Mouse (Mus musculus): Measurements from ENCODE around the gene Jak3. TPM values are rescaled to one million over a fixed set of nuclear protein-coding genes. Genes with fewer than 3 reads are reported as not detected.
"Not testable (repeated sequence)": the region's sequence is repeated elsewhere in the genome, so short reads cannot be mapped to it uniquely, and the experiment has no call there.

Gene Jak3
- polyA plus RNA-seq, 1 experiment = not detected

DNA sequence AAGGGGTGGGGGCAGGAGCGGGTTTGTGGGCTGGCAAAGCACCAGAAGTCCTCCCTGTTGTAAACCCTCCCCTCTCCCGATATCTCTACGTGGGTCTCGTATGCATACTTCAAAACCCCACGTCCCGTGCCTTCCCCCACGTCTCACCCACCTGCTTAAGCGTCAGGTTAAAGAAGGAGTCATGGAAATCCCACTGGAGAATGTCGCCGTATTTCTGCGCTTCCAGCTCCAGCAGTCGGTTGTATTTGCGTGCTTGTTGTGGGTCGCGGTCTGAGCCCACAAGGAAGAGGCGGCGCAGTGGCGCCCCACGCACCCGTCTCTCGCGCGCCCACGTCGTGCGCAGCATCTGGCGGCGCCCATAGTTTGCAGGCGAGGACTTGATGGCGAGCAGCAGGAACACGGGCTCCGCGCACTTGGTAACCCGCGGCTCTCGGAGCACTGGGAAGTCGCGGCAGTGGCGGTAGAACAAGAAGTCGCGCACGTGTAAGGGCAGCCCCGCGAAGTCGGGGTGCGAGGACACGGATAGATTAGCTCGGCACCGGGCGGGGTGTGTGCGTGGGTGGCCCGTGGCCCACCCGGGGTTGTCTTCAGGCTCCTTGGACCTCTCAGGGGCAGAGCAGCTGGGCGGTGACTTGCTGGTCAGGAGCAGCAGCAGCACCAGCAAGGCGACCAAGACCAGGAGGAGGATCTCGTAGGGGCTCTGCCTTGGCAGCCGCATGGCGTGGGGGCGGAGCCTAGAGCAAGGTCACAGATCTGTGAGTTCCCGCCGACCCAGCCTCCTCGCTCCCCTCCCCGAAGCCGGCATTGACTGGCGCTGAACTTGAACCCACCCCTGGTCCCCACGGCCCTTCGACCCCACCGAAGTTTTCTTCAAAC is 17.3 kb downstream of the Jak3 start:
- Histone ChIP-seq H3K4me1 (ENCODE audit: control insufficient read depth, insufficient read depth, low read length) (peaks cover 13% of the 10 kb centered on the region), H3K27ac (ENCODE audit: insufficient read depth, low read depth, low read length) (no peak overlapping the region), H3K4me3 (ENCODE audit: insufficient read depth, low read depth, low read length) (peak overlapping the region; percentile 6)
- 9% methylated on average over 68 of the region's 68 CpGs for WGBS
- TF ChIP-seq CTCF (IDR thresholded peaks at IDR 0.05; ENCODE audit: insufficient read depth, low read depth, low read length) = no peak
- TF ChIP-seq POLR2A (IDR thresholded peaks at IDR 0.05; ENCODE audit: insufficient read depth, low read depth, low read length) = no peak

DNA sequence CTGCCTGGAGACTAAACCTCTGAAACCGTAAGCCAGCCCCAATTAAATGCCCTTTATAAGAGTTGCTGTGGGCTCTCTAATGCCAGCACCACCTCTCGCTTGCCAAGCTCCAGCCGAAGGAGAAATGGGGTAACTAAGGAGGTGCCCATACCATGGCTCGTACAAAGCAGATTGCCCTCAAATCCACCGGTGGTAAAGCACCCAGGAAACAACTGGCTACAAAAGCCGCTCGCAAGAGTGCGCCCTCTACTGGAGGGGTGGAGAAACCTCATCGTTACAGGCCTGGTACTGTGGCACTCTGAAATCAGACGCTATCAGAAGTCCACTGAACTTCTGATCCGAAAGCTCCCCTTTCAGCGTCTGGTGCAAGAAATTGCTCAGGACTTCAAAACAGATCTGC is 19.4 kb downstream of the Jak3 start:
- 61% methylated on average over 12 of the region's 12 CpGs for WGBS
- not testable (repeated sequence) for H3K4me3 ChIP-seq (ENCODE audit: insufficient read depth, low read depth, low read length); H3K27ac ChIP-seq (ENCODE audit: insufficient read depth, low read depth, low read length)
- H3K4me1 ChIP-seq (ENCODE audit: control insufficient read depth, insufficient read depth, low read length) = peaks cover 12% of the 10 kb centered on the region
- TF ChIP-seq CTCF (IDR thresholded peaks at IDR 0.05; ENCODE audit: insufficient read depth, low read depth, low read length) = 0 out of 2 replicates have a peak, but pooled peaks have one; percentile 13

- H3K4me3 ChIP-seq (ENCODE audit: insufficient read depth, low read depth, low read length) = no peak overlapping the region; the same call in 1 of the 2 replicates
- 22% methylated on average over 29 of the region's 29 CpGs for WGBS
- no peak overlapping the region for H3K27ac ChIP-seq (ENCODE audit: insufficient read depth, low read depth, low read length)
- TF ChIP-seq POLR2A (IDR thresholded peaks at IDR 0.05; ENCODE audit: insufficient read depth, low read depth, low read length) (no peak), CTCF (IDR thresholded peaks at IDR 0.05; ENCODE audit: insufficient read depth, low read depth, low read length) (no peak)
- peaks cover 16% of the 10 kb centered on the region for H3K4me1 ChIP-seq (ENCODE audit: control insufficient read depth, insufficient read depth, low read length)
These were observed 24.6 kb downstream of the Jak3 start for GRCm38 (mm10) chr8:71700493-71701269.

- H3K4me1 ChIP-seq (ENCODE audit: control insufficient read depth, insufficient read depth, low read length) = peaks cover 16% of the 10 kb centered on the region
- no peak within 1 kb of the TSS for H3K27ac ChIP-seq (ENCODE audit: insufficient read depth, low read depth, low read length)
- no peak for TF ChIP-seq POLR2A (IDR thresholded peaks at IDR 0.05; ENCODE audit: insufficient read depth, low read depth, low read length)
- TF ChIP-seq CTCF (IDR thresholded peaks at IDR 0.05; ENCODE audit: insufficient read depth, low read depth, low read length) = no peak
- H3K4me3 ChIP-seq (ENCODE audit: insufficient read depth, low read depth, low read length) = peak within 1 kb of the TSS; percentile 11; the same call in 1 of the 2 replicates
- WGBS = 17% methylated on average over 33 of the region's 34 CpGs
These were observed 25.5 kb downstream of the Jak3 start, which contains the start of gene B3gnt3 for GRCm38 (mm10) chr8:71701414-71702086. B3gnt3 (minus strand) TSS chr8:71701789.

DNA sequence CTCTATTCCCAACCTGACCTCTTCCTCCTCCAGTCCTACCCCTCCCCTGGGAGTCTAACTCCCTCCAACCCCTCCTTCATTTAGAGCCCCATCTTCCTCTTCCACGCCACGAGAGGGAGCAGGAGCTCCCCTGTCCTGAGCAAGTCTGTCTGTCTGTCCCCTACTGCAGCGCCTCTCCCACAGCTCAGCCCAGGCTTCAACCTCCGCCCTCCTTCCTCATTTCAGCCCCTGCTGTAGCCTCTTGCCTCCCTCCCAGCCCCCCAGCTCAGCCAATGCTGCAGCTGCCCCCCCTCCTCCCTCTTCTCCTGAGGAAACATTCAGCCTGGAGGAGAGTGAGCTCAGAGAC is 26.0 kb downstream of the Jak3 start:
- Histone ChIP-seq H3K4me1 (ENCODE audit: control insufficient read depth, insufficient read depth, low read length) (peaks cover 16% of the 10 kb centered on the region), H3K4me3 (ENCODE audit: insufficient read depth, low read depth, low read length) (no peak overlapping the region), H3K27ac (ENCODE audit: insufficient read depth, low read depth, low read length) (no peak overlapping the region)
- TF ChIP-seq CTCF (IDR thresholded peaks at IDR 0.05; ENCODE audit: insufficient read depth, low read depth, low read length) (no peak), POLR2A (IDR thresholded peaks at IDR 0.05; ENCODE audit: insufficient read depth, low read depth, low read length) (no peak)
- 37% methylated on average over 4 of the region's 4 CpGs for WGBS

GRCm38 (mm10) chr8:71702923-71703322 is 26.8 kb downstream of the Jak3 start:
- TF ChIP-seq POLR2A (IDR thresholded peaks at IDR 0.05; ENCODE audit: insufficient read depth, low read depth, low read length) = no peak
- no peak for TF ChIP-seq CTCF (IDR thresholded peaks at IDR 0.05; ENCODE audit: insufficient read depth, low read depth, low read length)
- H3K4me1 ChIP-seq (ENCODE audit: control insufficient read depth, insufficient read depth, low read length) = peaks cover 16% of the 10 kb centered on the region
- 83% methylated on average over 3 of the region's 3 CpGs for WGBS

GRCm38 (mm10) chr8:71703400-71703799 is 27.3 kb downstream of the Jak3 start:
- not testable (repeated sequence) for H3K4me3 ChIP-seq (ENCODE audit: insufficient read depth, low read depth, low read length); H3K27ac ChIP-seq (ENCODE audit: insufficient read depth, low read depth, low read length)
- H3K4me1 ChIP-seq (ENCODE audit: control insufficient read depth, insufficient read depth, low read length) = peaks cover 16% of the 10 kb centered on the region

More at GRCm38 (mm10) chr8:71702923-71703322, 26.8 kb downstream of the Jak3 start:
- Histone ChIP-seq H3K4me3 (ENCODE audit: insufficient read depth, low read depth, low read length) (no peak overlapping the region), H3K27ac (ENCODE audit: insufficient read depth, low read depth, low read length) (no peak overlapping the region)

DNA sequence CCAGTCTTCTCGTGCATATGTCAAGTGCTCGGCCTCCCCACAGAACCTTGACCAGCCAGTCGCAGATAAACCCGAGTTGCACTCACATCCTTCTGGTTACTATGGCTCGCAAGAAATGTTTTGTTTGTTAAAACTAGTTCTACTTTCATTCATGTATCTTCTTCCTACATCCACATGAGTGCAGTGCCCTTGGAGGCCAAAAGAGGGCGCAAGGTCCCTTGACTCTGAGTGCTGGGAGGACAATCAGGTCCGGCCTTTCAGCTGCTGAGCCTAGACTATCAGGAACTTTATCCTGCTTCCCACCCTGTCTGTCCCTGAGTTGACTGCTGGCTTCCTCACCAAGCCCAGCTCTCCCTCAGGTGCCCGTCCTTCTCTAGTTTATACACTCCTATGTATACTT is 31.8 kb downstream of the Jak3 start:
- 53% methylated on average over 8 of the region's 8 CpGs for WGBS

More for the DNA sequence above, 31.8 kb downstream of the Jak3 start:
- Histone ChIP-seq H3K4me1 (ENCODE audit: control insufficient read depth, insufficient read depth, low read length) (peaks cover 19% of the 10 kb centered on the region), H3K4me3 (ENCODE audit: insufficient read depth, low read depth, low read length) (no peak overlapping the region), H3K27ac (ENCODE audit: insufficient read depth, low read depth, low read length) (no peak overlapping the region)
- TF ChIP-seq CTCF (IDR thresholded peaks at IDR 0.05; ENCODE audit: insufficient read depth, low read depth, low read length) (peak; percentile 73; the same call in 1 of the 2 replicates), POLR2A (IDR thresholded peaks at IDR 0.05; ENCODE audit: insufficient read depth, low read depth, low read length) (no peak)
